Mouse (Mus musculus): Measurements from ENCODE around the gene Cnnm1.

- TF ChIP-seq TAL1 (conservative IDR thresholded peaks at IDR 0.05; ENCODE audit: low read depth, low read length) (no peak), GATA1 (IDR thresholded peaks at IDR 0.05; ENCODE audit: borderline replicate concordance, low read length) (no peak), CTCF (IDR thresholded peaks at IDR 0.05; ENCODE audit: low read depth, low read length) (no peak), POLR2AphosphoS5 (IDR thresholded peaks at IDR 0.05; ENCODE audit: insufficient replicate concordance, low read depth, low read length) (no peak), GATA2 (IDR thresholded peaks at IDR 0.05; ENCODE audit: borderline replicate concordance, low read depth, low read length) (no peak)
Measured at GRCm38 (mm10) chr19:43525104-43525482, 84.9 kb downstream of the Cnnm1 start.

Measured in G1E (cell line).